Mouse (Mus musculus): ENCODE results near the gene Snx14. TPM values are rescaled to one million over a fixed set of nuclear protein-coding genes. Genes with fewer than 3 reads are reported as not detected.
A peak's percentile ranks its signal among the peaks of the same experiment; 100 is the strongest.

Gene Snx14
- total and polyA plus RNA-seq, 2 experiments from 2014 or later: 21.7 to 21.9 TPM

DNA sequence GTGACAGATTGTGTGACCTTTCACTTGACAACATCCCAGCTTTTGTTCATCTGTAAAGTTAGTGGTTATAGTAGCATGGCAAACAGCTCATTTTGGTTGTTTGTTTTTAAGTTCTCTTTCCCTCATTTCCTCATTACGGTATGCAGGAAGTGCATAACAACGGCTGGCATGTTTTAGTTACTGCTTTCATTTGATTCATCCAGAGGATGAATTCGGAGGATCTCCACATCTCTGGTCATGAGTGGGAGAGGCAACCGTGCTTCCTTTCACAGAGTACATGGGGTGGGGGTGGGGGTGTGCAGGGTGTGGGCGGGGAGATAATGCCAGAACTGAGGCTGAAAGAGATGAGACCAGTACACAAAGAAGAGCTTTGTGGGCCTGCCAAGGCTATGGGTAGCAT, 91.9 kb downstream of the Snx14 start:
- Histone ChIP-seq H3K27ac (ENCODE audit: low read depth) (peak overlapping the region; percentile 2; the same call in 1 of the 2 replicates), H3K36me3 (replicated peaks; ENCODE audit: control insufficient read depth, insufficient read depth, low read length) (no peaks in the 10 kb centered on the region), H3K9ac (replicated peaks; ENCODE audit: low read depth, low read length) (no peak overlapping the region), H3K9me3 (replicated peaks; ENCODE audit: control insufficient read depth, low read length) (no peaks in the 10 kb centered on the region), H3K27me3 (ENCODE audit: control insufficient read depth, insufficient read depth, low read length) (no peaks in the 10 kb centered on the region), H3K4me3 (ENCODE audit: low read depth, low read length) (no peak overlapping the region), H3K4me2 (ENCODE audit: low read depth, low read length) (no peak overlapping the region), H3K4me1 (ENCODE audit: control insufficient read depth, insufficient read depth) (peaks cover 8% of the 10 kb centered on the region)
- 64% methylated on average over 5 of the region's 5 CpGs for WGBS
- ATAC-seq (ENCODE audit: insufficient read depth, low read depth) (no peak), DNase-seq (ENCODE audit: low spot score) (no peak)
- TF ChIP-seq CTCF (IDR thresholded peaks at IDR 0.05; ENCODE audit: low read depth): no peak

DNA sequence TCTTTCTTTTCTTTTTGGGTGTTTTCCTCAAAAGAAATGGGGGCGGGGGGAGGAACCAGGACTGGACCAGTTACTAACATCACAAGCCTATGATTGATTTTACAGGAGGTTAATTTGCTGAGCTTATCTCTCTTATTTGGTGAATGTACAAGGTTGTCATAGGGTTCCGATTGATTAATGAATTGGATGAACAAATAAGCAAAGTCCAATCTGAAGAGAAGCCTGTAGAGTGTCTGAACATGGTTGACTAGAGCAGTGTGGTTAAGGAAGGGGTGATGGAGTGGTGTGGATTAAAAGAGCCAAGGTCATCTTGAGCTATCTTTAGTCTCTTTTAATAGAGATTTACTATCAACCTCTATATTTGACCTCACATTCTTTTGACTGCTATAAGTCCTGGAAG, 94.3 kb downstream of the Snx14 start:
- 89% methylated on average over 2 of the region's 2 CpGs for WGBS
- TF ChIP-seq CTCF (IDR thresholded peaks at IDR 0.05; ENCODE audit: low read depth) (no peak), EP300 (IDR thresholded peaks at IDR 0.05; ENCODE audit: low read depth) (no peak)
- Histone ChIP-seq H3K27me3 (ENCODE audit: control insufficient read depth, insufficient read depth, low read length) (no peaks in the 10 kb centered on the region), H3K4me1 (ENCODE audit: control insufficient read depth, insufficient read depth) (peaks cover 8% of the 10 kb centered on the region), H3K9ac (replicated peaks; ENCODE audit: low read depth, low read length) (no peak overlapping the region), H3K36me3 (replicated peaks; ENCODE audit: control insufficient read depth, insufficient read depth, low read length) (no peaks in the 10 kb centered on the region), H3K4me3 (ENCODE audit: low read depth, low read length) (no peak overlapping the region), H3K4me2 (ENCODE audit: low read depth, low read length) (no peak overlapping the region), H3K27ac (ENCODE audit: low read depth) (no peak overlapping the region), H3K9me3 (replicated peaks; ENCODE audit: control insufficient read depth, low read length) (no peaks in the 10 kb centered on the region)
- ATAC-seq (ENCODE audit: insufficient read depth, low read depth) (no peak), DNase-seq (ENCODE audit: low spot score) (no peak)

DNA sequence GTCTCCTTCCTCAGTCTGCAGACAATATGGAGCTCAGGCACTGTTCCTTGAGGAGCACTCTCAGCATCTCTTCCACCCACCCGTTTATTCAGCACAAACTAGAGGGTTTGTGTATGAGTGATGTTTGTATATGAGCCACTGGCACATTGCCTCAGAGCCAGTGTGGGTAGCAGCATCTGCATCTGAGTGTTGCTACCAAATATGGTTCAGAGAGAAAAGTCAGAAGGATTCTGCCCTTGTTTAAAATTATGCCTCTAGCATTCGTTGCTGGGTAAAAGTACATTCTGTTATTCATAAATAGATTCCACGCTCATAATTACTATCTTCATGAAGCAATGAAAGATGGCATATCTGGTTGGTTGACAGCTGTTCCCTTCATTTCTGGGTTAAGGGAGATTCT, 96.1 kb downstream of the Snx14 start:
- H3K4me3 ChIP-seq (ENCODE audit: low read depth, low read length): no peak overlapping the region
- DNase-seq (ENCODE audit: low spot score): no peak
- H3K36me3 ChIP-seq (replicated peaks; ENCODE audit: control insufficient read depth, insufficient read depth, low read length): no peaks in the 10 kb centered on the region
- H3K27ac ChIP-seq (ENCODE audit: low read depth): no peak overlapping the region
- H3K9me3 ChIP-seq (replicated peaks; ENCODE audit: control insufficient read depth, low read length): no peaks in the 10 kb centered on the region
- H3K4me1 ChIP-seq (ENCODE audit: control insufficient read depth, insufficient read depth): peaks cover 8% of the 10 kb centered on the region
- H3K9ac ChIP-seq (replicated peaks; ENCODE audit: low read depth, low read length): no peak overlapping the region
- ATAC-seq (ENCODE audit: insufficient read depth, low read depth): no peak
- H3K27me3 ChIP-seq (ENCODE audit: control insufficient read depth, insufficient read depth, low read length): no peaks in the 10 kb centered on the region
- WGBS: 79% methylated on average over 3 of the region's 3 CpGs
- no peak for TF ChIP-seq CTCF (IDR thresholded peaks at IDR 0.05; ENCODE audit: low read depth)
- no peak for TF ChIP-seq EP300 (IDR thresholded peaks at IDR 0.05; ENCODE audit: low read depth)
- no peak overlapping the region for H3K4me2 ChIP-seq (ENCODE audit: low read depth, low read length)

DNA sequence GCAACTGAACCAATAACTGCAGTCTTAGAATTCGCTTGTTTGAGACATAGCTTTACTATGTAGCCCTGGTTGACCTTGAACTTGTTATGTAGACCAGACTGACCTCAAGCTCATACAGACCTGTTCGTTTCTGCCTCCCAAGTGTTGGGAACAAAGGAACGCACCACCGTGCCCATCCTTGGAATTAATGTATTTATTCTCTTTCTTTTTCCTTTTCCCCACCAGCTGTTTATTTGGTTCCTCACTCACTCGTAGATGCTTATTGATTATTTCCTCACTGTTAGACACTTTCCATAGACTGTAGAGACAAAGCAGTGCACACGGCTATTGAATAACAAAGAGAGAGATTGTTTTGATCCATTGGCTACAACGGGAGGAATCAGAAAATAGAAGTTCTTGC, 96.5 kb downstream of the Snx14 start:
- Histone ChIP-seq H3K9me3 (replicated peaks; ENCODE audit: control insufficient read depth, low read length) (no peaks in the 10 kb centered on the region), H3K27ac (ENCODE audit: low read depth) (no peak overlapping the region), H3K27me3 (ENCODE audit: control insufficient read depth, insufficient read depth, low read length) (no peaks in the 10 kb centered on the region), H3K4me1 (ENCODE audit: control insufficient read depth, insufficient read depth) (peaks cover 8% of the 10 kb centered on the region), H3K4me2 (ENCODE audit: low read depth, low read length) (no peak overlapping the region), H3K9ac (replicated peaks; ENCODE audit: low read depth, low read length) (no peak overlapping the region), H3K36me3 (replicated peaks; ENCODE audit: control insufficient read depth, insufficient read depth, low read length) (no peaks in the 10 kb centered on the region), H3K4me3 (ENCODE audit: low read depth, low read length) (no peak overlapping the region)
- DNase-seq (ENCODE audit: low spot score): no peak
- TF ChIP-seq CTCF (IDR thresholded peaks at IDR 0.05; ENCODE audit: low read depth): no peak
- no peak for TF ChIP-seq EP300 (IDR thresholded peaks at IDR 0.05; ENCODE audit: low read depth)
- 82% methylated on average over 7 of the region's 7 CpGs for WGBS
- ATAC-seq (ENCODE audit: insufficient read depth, low read depth): no peak

DNA sequence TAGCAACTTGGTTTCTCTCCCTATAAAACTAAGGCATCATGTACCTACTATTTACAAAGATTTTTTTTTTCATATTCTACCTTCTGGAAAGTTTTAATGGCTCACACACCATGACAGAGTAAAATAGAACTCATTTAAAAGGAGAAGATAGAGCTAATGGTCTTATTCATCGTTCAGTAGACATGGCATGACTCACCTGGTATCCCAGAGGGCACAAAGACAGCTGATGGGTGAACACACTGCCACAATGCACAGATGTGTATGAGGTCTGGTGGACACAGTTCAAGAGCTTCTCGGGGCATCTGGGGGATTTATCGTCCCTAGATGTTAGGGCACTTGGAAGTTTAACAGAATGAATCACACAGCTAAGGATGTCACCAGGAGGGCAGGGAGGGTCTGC, 97.9 kb downstream of the Snx14 start:
- 84% methylated on average over 3 of the region's 3 CpGs for WGBS
- H3K9ac ChIP-seq (replicated peaks; ENCODE audit: low read depth, low read length): no peak overlapping the region
- no peaks in the 10 kb centered on the region for H3K36me3 ChIP-seq (replicated peaks; ENCODE audit: control insufficient read depth, insufficient read depth, low read length)
- no peak for ATAC-seq (ENCODE audit: insufficient read depth, low read depth)
- H3K4me1 ChIP-seq (ENCODE audit: control insufficient read depth, insufficient read depth): peaks cover 9% of the 10 kb centered on the region; the same call in 1 of the 2 replicates
- no peaks in the 10 kb centered on the region for H3K9me3 ChIP-seq (replicated peaks; ENCODE audit: control insufficient read depth, low read length)
- no peak for DNase-seq (ENCODE audit: low spot score)
- H3K27me3 ChIP-seq (ENCODE audit: control insufficient read depth, insufficient read depth, low read length): no peaks in the 10 kb centered on the region
- TF ChIP-seq EP300 (IDR thresholded peaks at IDR 0.05; ENCODE audit: low read depth): no peak
- TF ChIP-seq CTCF (IDR thresholded peaks at IDR 0.05; ENCODE audit: low read depth): no peak
- no peak overlapping the region for H3K27ac ChIP-seq (ENCODE audit: low read depth)
- no peak overlapping the region for H3K4me3 ChIP-seq (ENCODE audit: low read depth, low read length)
- no peak overlapping the region for H3K4me2 ChIP-seq (ENCODE audit: low read depth, low read length)

DNA sequence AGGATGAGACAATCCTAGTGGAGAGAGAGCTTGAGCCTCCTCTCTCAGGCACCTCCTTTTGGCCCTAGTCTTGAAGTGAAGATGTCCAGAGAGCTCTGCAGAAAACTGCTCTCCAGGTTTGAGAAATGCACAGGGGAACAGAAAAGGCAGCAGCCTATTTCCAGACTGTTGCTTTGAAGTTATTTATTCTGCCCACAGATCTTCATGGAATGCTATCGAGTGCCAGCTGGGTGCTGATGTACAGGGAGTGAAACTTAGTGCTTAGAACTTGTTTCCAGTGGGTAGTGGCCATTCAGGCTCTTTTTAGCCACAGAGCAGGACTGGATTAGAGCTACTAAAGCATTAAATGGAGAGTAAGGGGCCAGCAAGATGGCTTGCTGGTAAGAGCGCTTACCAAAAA, 102.9 kb downstream of the Snx14 start:
- DNase-seq (ENCODE audit: low spot score) (no peak), ATAC-seq (ENCODE audit: insufficient read depth, low read depth) (no peak)
- H3K9me3 ChIP-seq (replicated peaks; ENCODE audit: control insufficient read depth, low read length): no peaks in the 10 kb centered on the region
- H3K4me1 ChIP-seq (ENCODE audit: control insufficient read depth, insufficient read depth): peaks cover 8% of the 10 kb centered on the region
- H3K27ac ChIP-seq (ENCODE audit: low read depth): no peak overlapping the region
- no peak overlapping the region for H3K4me2 ChIP-seq (ENCODE audit: low read depth, low read length)
- no peaks in the 10 kb centered on the region for H3K27me3 ChIP-seq (ENCODE audit: control insufficient read depth, insufficient read depth, low read length)
- no peak overlapping the region for H3K9ac ChIP-seq (replicated peaks; ENCODE audit: low read depth, low read length)
- 56% methylated on average over 2 of the region's 2 CpGs for whole genome bisulfite sequencing
- no peak overlapping the region for H3K4me3 ChIP-seq (ENCODE audit: low read depth, low read length)
- 0 out of 2 replicates have a peak, but pooled peaks cover 7% of the 10 kb centered on the region for H3K36me3 ChIP-seq (replicated peaks; ENCODE audit: control insufficient read depth, insufficient read depth, low read length)
- no peak for TF ChIP-seq EP300 (IDR thresholded peaks at IDR 0.05; ENCODE audit: low read depth)
- TF ChIP-seq CTCF (IDR thresholded peaks at IDR 0.05; ENCODE audit: low read depth): no peak

All from heart, postnatal 0 days (tissue).